Mouse (Mus musculus) C2C12 (cell line): ENCODE measurements at regions not wholly inside any gene's neighbourhood (a gene's known extent, or its start where the extent isn't known, plus 50 kb on each side); places are given as distances from the start of the nearest gene placed in this dataset.

Source experiments
- H3K27me3 ChIP-seq: one replicate; pipeline ENCODE4 v1.6.1; 2011; ENCODE audit not compliant: control insufficient read depth, insufficient read depth, insufficient read length
- H3K36me3 ChIP-seq: one replicate; pipeline ENCODE4 v1.6.1; 2011; ENCODE audit not compliant: control insufficient read depth, insufficient read depth
- H3K4me3 ChIP-seq: one replicate; pipeline ENCODE4 v1.5.1; 2011; ENCODE audit warnings: mild to moderate bottlenecking, control low read depth; ENCODE audit not compliant: poor library complexity, insufficient read depth, severe bottlenecking
- H3K79me2 ChIP-seq: one replicate; pipeline ENCODE4 v1.6.1; 2011; ENCODE audit not compliant: control insufficient read depth, insufficient read depth
- H3K79me3 ChIP-seq: one replicate; pipeline ENCODE4 v1.6.1; 2011; ENCODE audit warnings: low read depth, control low read depth
- H3ac ChIP-seq: one replicate; pipeline ENCODE3; 2011; ENCODE audit warnings: low read depth; ENCODE audit not compliant: control insufficient read depth, insufficient read length
- CEBPB ChIP-seq: IDR thresholded peaks from one replicate; pipeline ENCODE4 v1.6.1; 2011; ENCODE audit warnings: low read depth, mild to moderate bottlenecking, control low read depth, moderate library complexity
- CTCF ChIP-seq: IDR thresholded peaks from one replicate; pipeline ENCODE4 v1.5.1; 2011; ENCODE audit not compliant: control insufficient read depth, insufficient read depth, insufficient read length
- FOSL1 ChIP-seq: IDR thresholded peaks from one replicate; pipeline ENCODE4 v1.8.0; 2011; ENCODE audit warnings: mild to moderate bottlenecking, low read length; ENCODE audit not compliant: poor library complexity, insufficient read depth, severe bottlenecking
- MAX ChIP-seq: IDR thresholded peaks from one replicate; pipeline ENCODE4 v1.6.1; 2011; ENCODE audit warnings: mild to moderate bottlenecking, control low read depth
- MYOD1 ChIP-seq: IDR thresholded peaks from one replicate; pipeline ENCODE4 v1.6.1; 2011; ENCODE audit warnings: low read depth; ENCODE audit not compliant: control insufficient read depth, insufficient read length
- MYOG ChIP-seq: IDR thresholded peaks from one replicate; pipeline ENCODE4 v1.6.1; 2011; ENCODE audit not compliant: control insufficient read depth, insufficient read length; ENCODE audit errors: extremely low read depth
- USF1 ChIP-seq: IDR thresholded peaks from one replicate; pipeline ENCODE4 v1.6.1; 2011; ENCODE audit warnings: low read depth, mild to moderate bottlenecking, control low read depth, moderate library complexity

GRCm38 (mm10) chr2:116942321-116942791, 63.9 kb downstream of the Tmco5 start:
- TF ChIP-seq CTCF (no peak), MAX (no peak), FOSL1 (no peak), USF1 (no peak), MYOD1 (no peak)
- Histone ChIP-seq H3K36me3 (no peaks in the 10 kb centered on the region), H3K27me3 (no peaks in the 10 kb centered on the region), H3K79me2 (no peaks in the 10 kb centered on the region), H3ac (no peak overlapping the region), H3K4me3 (no peak overlapping the region), H3K79me3 (no peaks in the 10 kb centered on the region)

DNA sequence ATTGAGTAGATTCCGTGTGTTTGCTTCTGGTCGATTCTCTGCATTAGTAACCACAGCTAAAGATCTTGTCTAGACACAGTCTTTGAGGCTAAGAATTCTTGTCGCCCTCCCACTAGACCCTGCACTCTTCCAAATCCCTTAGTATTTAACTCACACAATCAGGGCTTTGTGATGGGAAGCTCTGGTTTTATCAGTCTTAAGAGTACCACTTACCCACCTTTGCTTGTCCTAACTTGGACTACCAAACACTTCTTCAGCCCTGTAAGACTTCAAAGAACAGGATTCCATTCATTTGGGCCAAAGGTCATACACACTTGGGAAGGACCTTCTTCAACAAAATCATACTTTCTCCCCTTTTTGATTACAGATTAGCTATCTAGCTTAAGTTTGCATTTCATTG, 70.0 kb downstream of the Tmco5 start:
- H3K27me3 ChIP-seq, result no peaks in the 10 kb centered on the region
- H3K4me3 ChIP-seq, result no peak overlapping the region
- no peaks in the 10 kb centered on the region for H3K79me3 ChIP-seq
- H3K36me3 ChIP-seq, result no peaks in the 10 kb centered on the region
- no peaks in the 10 kb centered on the region for H3K79me2 ChIP-seq
- no peak for TF ChIP-seq MAX
- TF ChIP-seq USF1, result no peak
- no peak for TF ChIP-seq MYOG
- no peak for TF ChIP-seq CTCF
- no peak for TF ChIP-seq CEBPB
- TF ChIP-seq FOSL1, result no peak
- no peak for TF ChIP-seq MYOD1
- no peak overlapping the region for H3ac ChIP-seq

GRCm38 (mm10) chr2:116949741-116950140, 71.2 kb downstream of the Tmco5 start:
- H3K79me3 ChIP-seq, result no peaks in the 10 kb centered on the region
- no peaks in the 10 kb centered on the region for H3K79me2 ChIP-seq
- H3K4me3 ChIP-seq, result no peak overlapping the region
- TF ChIP-seq USF1 (no peak), MYOG (no peak), CEBPB (no peak), CTCF (no peak), MAX (no peak), MYOD1 (no peak), FOSL1 (no peak)
- H3K27me3 ChIP-seq, result no peaks in the 10 kb centered on the region
- no peaks in the 10 kb centered on the region for H3K36me3 ChIP-seq
- H3ac ChIP-seq, result no peak overlapping the region

DNA sequence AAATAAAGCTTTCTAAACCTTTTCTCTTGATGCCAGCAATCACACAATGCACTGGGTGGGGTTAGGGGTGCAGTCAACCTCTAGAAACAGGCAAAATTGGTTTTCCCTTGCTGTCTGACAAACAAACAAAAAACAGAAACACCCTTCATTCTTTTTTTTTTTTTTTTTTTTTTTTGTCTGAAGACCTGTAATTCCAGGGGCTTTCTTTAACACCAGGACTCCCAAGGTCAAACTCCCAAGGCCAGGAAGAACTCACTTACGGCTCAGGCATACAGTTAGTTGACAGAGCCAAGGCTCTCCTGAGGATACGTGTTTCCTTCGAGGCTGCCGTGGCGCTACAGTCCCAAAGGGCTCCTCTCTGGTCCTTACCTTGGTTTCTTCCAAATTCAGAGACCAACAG, 71.7 kb downstream of the Tmco5 start:
- H3K4me3 ChIP-seq, result no peak overlapping the region
- H3K79me2 ChIP-seq, result no peaks in the 10 kb centered on the region
- H3K36me3 ChIP-seq, result no peaks in the 10 kb centered on the region
- no peak overlapping the region for H3ac ChIP-seq
- H3K27me3 ChIP-seq, result no peaks in the 10 kb centered on the region
- TF ChIP-seq CTCF (no peak), MYOD1 (no peak), CEBPB (no peak), FOSL1 (no peak), MAX (no peak), MYOG (no peak), USF1 (no peak)
- H3K79me3 ChIP-seq, result no peaks in the 10 kb centered on the region

DNA sequence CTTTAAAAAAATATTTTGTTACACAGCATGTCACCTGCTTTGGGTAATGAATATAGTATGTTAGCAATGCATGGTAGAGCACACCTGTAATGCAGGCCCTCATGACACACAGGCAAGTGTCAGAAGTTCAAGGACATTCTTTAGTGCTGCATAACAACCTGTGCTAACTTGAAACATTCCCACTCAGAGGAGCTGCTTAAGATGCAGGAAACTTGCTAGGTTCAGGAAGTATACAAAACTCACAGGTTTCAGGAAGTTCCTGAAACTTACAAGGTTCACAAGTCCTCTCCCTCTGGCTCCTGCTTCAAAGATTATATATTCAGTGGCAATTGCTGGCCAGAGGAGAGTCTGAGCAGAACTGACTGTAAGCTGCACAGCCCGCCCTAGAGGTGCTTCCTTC, 73.0 kb downstream of the Tmco5 start:
- Histone ChIP-seq H3K79me3 (no peaks in the 10 kb centered on the region), H3K27me3 (no peaks in the 10 kb centered on the region), H3K36me3 (no peaks in the 10 kb centered on the region), H3ac (no peak overlapping the region), H3K4me3 (no peak overlapping the region), H3K79me2 (no peaks in the 10 kb centered on the region)
- TF ChIP-seq FOSL1 (no peak), USF1 (no peak), CEBPB (no peak), CTCF (no peak), MAX (no peak), MYOG (no peak), MYOD1 (no peak)

GRCm38 (mm10) chr2:116954280-116954679, 75.8 kb downstream of the Tmco5 start:
- no peak overlapping the region for H3ac ChIP-seq
- H3K27me3 ChIP-seq, result no peaks in the 10 kb centered on the region
- H3K79me3 ChIP-seq, result no peaks in the 10 kb centered on the region
- no peaks in the 10 kb centered on the region for H3K79me2 ChIP-seq
- no peaks in the 10 kb centered on the region for H3K36me3 ChIP-seq
- H3K4me3 ChIP-seq, result no peak overlapping the region
- TF ChIP-seq MAX, result no peak
- TF ChIP-seq MYOD1, result no peak
- no peak for TF ChIP-seq MYOG
- TF ChIP-seq CTCF, result no peak
- TF ChIP-seq FOSL1, result no peak
